11 mouse cellular contexts compared by ENCODE assay signal in the genomic region with DNA sequence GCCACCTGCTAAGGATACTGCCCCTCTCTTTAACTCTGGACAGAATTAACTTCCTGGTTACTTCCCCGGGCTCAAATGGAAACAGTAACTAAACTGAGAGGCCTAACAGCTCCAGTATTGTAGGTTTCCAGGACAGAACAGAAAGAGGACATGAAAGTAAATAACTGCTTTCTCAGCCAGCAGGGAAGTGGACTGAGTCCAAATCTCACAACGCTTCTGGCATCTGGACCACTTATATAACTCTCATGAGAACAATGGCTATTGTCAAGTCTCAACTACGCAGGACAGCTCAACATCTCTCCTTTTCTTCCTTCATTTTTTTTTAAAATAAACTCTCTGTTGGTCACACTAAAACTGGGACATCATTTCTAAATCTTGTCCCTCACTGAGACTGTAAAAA.
DNase-seq lines count a peak whose midpoint lies in the region; TF ChIP-seq lines count a peak whose summit lies in the region.
"Had no signal": no experiment of that assay in that cellular context is flagged by ENCODE, and none has a peak within 500 bp of the region (broad histone marks: within the 10 kb centered on the region; RNA-seq: fewer than 3 reads in every experiment).

No protein-coding gene starts in this region.

- H3K4me3 ChIP-seq in layer of hippocampus, adult 2 months = no peak overlapping the region
- H3K4me3 ChIP-seq: embryonic facial prominence, embryonic 12.5 days; intestine, embryonic 15.5 days had no signal

- DNase-seq in cerebellum, adult 11-12 months = peak; percentile 4
- no peak for DNase-seq in cerebellum, adult 11 months
- DNase-seq in layer of hippocampus, adult 2 months (ENCODE audit: low spot score in 2 of 2) = peak in 1 of 2 experiments; percentile 4
- DNase-seq in layer of hippocampus, adult 9-10 months (ENCODE audit: low spot score) = no peak
- peak; percentile 62 for DNase-seq in brain, adult 2 months (ENCODE audit: low read depth, low spot score)
- peak; percentile 13 for DNase-seq in layer of hippocampus, adult 9-11 months
- no peak for DNase-seq in T-cell, adult 2 months (ENCODE audit: low spot score)
- DNase-seq in adrenal gland, adult 18-20 months (ENCODE audit: low spot score in 2 of 2) = no peak

- H3K27ac ChIP-seq in layer of hippocampus, adult 2 months = peak overlapping the region; percentile 28; the same call in 1 of the 2 replicates
- H3K27ac ChIP-seq: embryonic facial prominence, embryonic 12.5 days; intestine, embryonic 15.5 days; macrophage had no signal

- TF ChIP-seq CTCF in layer of hippocampus, adult 2 months (conservative IDR thresholded peaks at IDR 0.05) = no peak

Comparison
In these comparisons a context has a peak if more than half of its experiments do, and no peak if none do; other contexts are left out.
1. DNase-seq: peak in cerebellum, adult 11-12 months (single experiment), brain, adult 2 months (single experiment) and layer of hippocampus, adult 9-11 months (single experiment); none in cerebellum, adult 11 months (single experiment), layer of hippocampus, adult 9-10 months (single experiment), T-cell, adult 2 months (single experiment) and adrenal gland, adult 18-20 months (0 of 2).